Mouse (Mus musculus): Measurements from ENCODE around the gene Defa17. TPM values are rescaled to one million over a fixed set of nuclear protein-coding genes. Genes with fewer than 3 reads are reported as not detected.

Defa17 gene
- polyA plus RNA-seq (2012; fragmentation: generic; extraction: Trizol) = not detected

DNA sequence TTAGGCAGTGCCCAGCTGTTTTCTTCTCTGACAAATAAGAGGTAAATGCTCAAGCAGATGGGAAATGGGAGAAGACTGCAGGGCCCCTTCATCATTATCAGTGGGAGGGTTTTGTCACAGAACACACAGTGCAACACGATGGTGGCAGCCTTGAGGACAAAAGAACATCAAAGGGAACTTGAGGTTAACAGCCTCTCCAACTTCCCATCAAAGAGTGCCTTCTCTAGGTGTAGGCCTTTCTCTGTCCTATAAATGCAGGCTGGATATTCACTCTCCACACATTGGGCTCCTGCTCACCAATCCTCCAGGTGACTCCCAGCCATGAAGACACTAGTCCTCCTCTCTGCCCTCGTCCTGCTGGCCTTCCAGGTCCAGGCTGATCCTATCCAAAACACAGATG lies at the start of gene Defa17:
Gene Defa17, plus strand, starts transcription at position 301 of the 400 bp plus-strand sequence.

DNA sequence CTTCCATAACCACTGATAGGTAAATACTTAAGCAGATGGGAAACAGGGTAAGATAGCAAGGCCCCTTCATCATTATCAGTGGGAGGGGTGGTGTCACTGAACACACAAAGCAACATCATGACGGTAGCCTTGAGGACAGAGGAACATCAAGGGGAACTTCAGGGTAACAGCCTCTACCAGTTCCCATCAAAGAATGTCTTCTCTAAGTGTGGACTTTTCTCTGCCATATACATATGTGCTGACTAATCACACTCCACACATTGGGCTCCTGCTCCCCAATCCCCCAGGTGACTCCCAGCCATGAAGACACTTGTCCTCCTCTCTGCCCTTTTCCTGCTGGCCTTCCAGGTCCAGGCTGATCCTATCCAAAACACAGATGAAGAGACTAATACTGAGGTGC lies 37.7 kb upstream of the Defa17 start, which contains the start of gene Defa26:
Gene Defa26, plus strand, starts transcription at position 301 of the 400 bp plus-strand sequence.

DNA sequence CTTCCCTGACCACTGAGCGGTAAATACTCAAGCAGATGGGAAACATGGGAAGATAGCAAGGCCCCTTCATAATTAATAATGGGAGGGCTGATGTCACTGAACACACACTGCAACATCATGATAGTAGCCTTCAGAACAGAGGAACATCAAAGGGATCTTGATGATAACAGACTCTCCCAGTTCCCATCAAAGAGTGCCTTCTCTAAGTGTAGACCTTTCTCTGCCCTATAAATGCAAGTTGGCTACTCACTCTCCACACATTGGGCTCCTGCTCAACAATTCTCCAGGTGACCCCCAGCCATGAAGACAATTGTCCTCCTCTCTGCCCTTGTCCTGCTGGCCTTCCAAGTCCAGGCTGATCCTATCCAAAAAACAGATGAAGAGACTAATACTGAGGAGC lies 9.9 kb downstream of the Defa17 start, which contains the start of gene Defa34:
Gene Defa34, plus strand, starts transcription at position 301 of the 400 bp plus-strand sequence.

DNA sequence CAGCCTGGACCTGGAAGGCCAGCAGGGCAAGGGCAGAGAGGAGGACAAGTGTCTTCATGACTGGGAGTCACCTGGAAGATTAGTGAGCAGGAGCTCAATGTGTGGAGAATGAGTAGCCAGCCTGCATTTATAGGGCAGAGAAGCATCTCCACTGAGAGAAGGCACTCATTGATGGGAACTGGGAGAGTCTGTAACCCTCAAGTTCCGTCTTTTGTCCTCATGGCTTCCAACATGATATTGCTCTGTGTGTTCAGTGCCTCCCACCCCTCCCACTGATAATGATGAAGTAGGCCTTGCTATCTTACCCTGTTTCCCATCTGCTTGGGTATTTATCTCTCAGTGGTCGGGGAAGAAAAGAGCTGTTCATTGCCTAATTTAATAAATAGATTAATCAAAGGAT lies 48.0 kb downstream of the Defa17 start, which contains the start of gene AY761184:
Gene AY761184, minus strand, starts transcription at position 101 of the 400 bp plus-strand sequence.

Other genes with a start within 250 kb of the Defa17 start
- gene Defa36, start 228.4 kb upstream of the Defa17 start, polyA plus RNA-seq (2012; fragmentation: generic; extraction: Trizol) = not detected
- not detected for gene Gm7849, start 199.2 kb upstream of the Defa17 start, polyA plus RNA-seq (2012; fragmentation: generic; extraction: Trizol)
- not detected for gene Defa20, start 146.5 kb upstream of the Defa17 start, polyA plus RNA-seq (2012; fragmentation: generic; extraction: Trizol)
- gene Defa32, start 126.7 kb upstream of the Defa17 start, polyA plus RNA-seq (2012; fragmentation: generic; extraction: Trizol) = not detected
- not detected for gene Defa37, start 90.4 kb upstream of the Defa17 start, polyA plus RNA-seq (2012; fragmentation: generic; extraction: Trizol)
- gene Defa28, start 72.8 kb upstream of the Defa17 start, polyA plus RNA-seq (2012; fragmentation: generic; extraction: Trizol) = not detected
- not detected for gene Gm7861, start 61.3 kb upstream of the Defa17 start, polyA plus RNA-seq (2012; fragmentation: generic; extraction: Trizol)
- gene Defa26, start 37.6 kb upstream of the Defa17 start, polyA plus RNA-seq (2012; fragmentation: generic; extraction: Trizol) = not detected
- gene Defa34, start 10.0 kb downstream of the Defa17 start, polyA plus RNA-seq (2012; fragmentation: generic; extraction: Trizol) = not detected
- gene AY761184, start 47.9 kb downstream of the Defa17 start, polyA plus RNA-seq (2012; fragmentation: generic; extraction: Trizol) = not detected
- not detected for gene Defa24, start 78.7 kb downstream of the Defa17 start, polyA plus RNA-seq (2012; fragmentation: generic; extraction: Trizol)
- not detected for gene Defb50, start 167.8 kb downstream of the Defa17 start, polyA plus RNA-seq (2012; fragmentation: generic; extraction: Trizol)
- gene Defb2, start 184.1 kb downstream of the Defa17 start, polyA plus RNA-seq (2012; fragmentation: generic; extraction: Trizol) = not detected
- not detected for gene Defb10, start 203.1 kb downstream of the Defa17 start, polyA plus RNA-seq (2012; fragmentation: generic; extraction: Trizol)
- gene Defb9, start 229.6 kb downstream of the Defa17 start, polyA plus RNA-seq (2012; fragmentation: generic; extraction: Trizol) = not detected